Mouse (Mus musculus): ENCODE data around the gene Plxnb1. TPM values are rescaled to one million over a fixed set of nuclear protein-coding genes. Genes with fewer than 3 reads are reported as not detected.
A peak's percentile ranks its signal among the peaks of the same experiment; 100 is the strongest.
"Not testable (repeated sequence)": the region's sequence is repeated elsewhere in the genome, so short reads cannot be mapped to it uniquely, and the experiment has no call there.

Plxnb1 gene
- total RNA-seq, 1 experiment from 2014 or later = 223 TPM

GRCm38 (mm10) chr9:109102541-109102940, 7.4 kb downstream of the Plxnb1 start:
- DNase-seq = peak; percentile 46

- peak; percentile 91 for DNase-seq
These were observed 8.1 kb downstream of the Plxnb1 start for GRCm38 (mm10) chr9:109103250-109103649.

- DNase-seq = peak; percentile 50
These were observed 8.9 kb downstream of the Plxnb1 start for GRCm38 (mm10) chr9:109104083-109104482.

- peak; percentile 86 for DNase-seq
These were observed 9.8 kb downstream of the Plxnb1 start for GRCm38 (mm10) chr9:109105011-109105410.

- DNase-seq = peak; percentile 7
These were observed 10.5 kb downstream of the Plxnb1 start for GRCm38 (mm10) chr9:109105648-109106047.

GRCm38 (mm10) chr9:109107341-109107740, 12.2 kb downstream of the Plxnb1 start:
- no peak for DNase-seq

- no peak for DNase-seq
These were observed 15.1 kb downstream of the Plxnb1 start for GRCm38 (mm10) chr9:109110240-109110639.

GRCm38 (mm10) chr9:109111101-109111500, 15.9 kb downstream of the Plxnb1 start:
- DNase-seq = no peak

GRCm38 (mm10) chr9:109111591-109111990, 16.4 kb downstream of the Plxnb1 start:
- DNase-seq = no peak

GRCm38 (mm10) chr9:109113331-109113730, 18.1 kb downstream of the Plxnb1 start:
- DNase-seq = no peak

- no peak for DNase-seq
These were observed 19.1 kb downstream of the Plxnb1 start for GRCm38 (mm10) chr9:109114276-109114675.

- DNase-seq = no peak
These were observed 19.7 kb downstream of the Plxnb1 start for GRCm38 (mm10) chr9:109114871-109115270.

- peak; percentile 58 for DNase-seq
These were observed 21.0 kb downstream of the Plxnb1 start for GRCm38 (mm10) chr9:109116205-109116604.

- DNase-seq = peak; percentile 3
These were observed 22.9 kb downstream of the Plxnb1 start for GRCm38 (mm10) chr9:109118106-109118505.

GRCm38 (mm10) chr9:109119571-109119970, 24.4 kb downstream of the Plxnb1 start:
- DNase-seq = peak; percentile 3

- DNase-seq = no peak
These were observed 25.8 kb downstream of the Plxnb1 start for GRCm38 (mm10) chr9:109120956-109121355.

- DNase-seq = no peak
These were observed 27.4 kb downstream of the Plxnb1 start for GRCm38 (mm10) chr9:109122553-109123085.

GRCm38 (mm10) chr9:109123266-109123665, 28.1 kb downstream of the Plxnb1 start:
- no peak for DNase-seq

GRCm38 (mm10) chr9:109124164-109124563, 29.0 kb downstream of the Plxnb1 start:
- DNase-seq = no peak

GRCm38 (mm10) chr9:109125043-109125442, 29.9 kb downstream of the Plxnb1 start:
- no peak for DNase-seq

GRCm38 (mm10) chr9:109125481-109125880, 30.3 kb downstream of the Plxnb1 start:
- DNase-seq = no peak

- DNase-seq = no peak
These were observed 31.9 kb downstream of the Plxnb1 start for GRCm38 (mm10) chr9:109127076-109127475.

- peak; percentile 53 for DNase-seq
These were observed 33.0 kb downstream of the Plxnb1 start for GRCm38 (mm10) chr9:109128211-109128610.

GRCm38 (mm10) chr9:109130076-109130475, 34.9 kb downstream of the Plxnb1 start:
- no peak for DNase-seq

GRCm38 (mm10) chr9:109140414-109140813, 45.2 kb downstream of the Plxnb1 start:
- DNase-seq = not testable (repeated sequence)

All from adrenal gland, postnatal 25 days (tissue).